Mouse (Mus musculus): ENCODE measurements around the gene Tmem150b.

DNA sequence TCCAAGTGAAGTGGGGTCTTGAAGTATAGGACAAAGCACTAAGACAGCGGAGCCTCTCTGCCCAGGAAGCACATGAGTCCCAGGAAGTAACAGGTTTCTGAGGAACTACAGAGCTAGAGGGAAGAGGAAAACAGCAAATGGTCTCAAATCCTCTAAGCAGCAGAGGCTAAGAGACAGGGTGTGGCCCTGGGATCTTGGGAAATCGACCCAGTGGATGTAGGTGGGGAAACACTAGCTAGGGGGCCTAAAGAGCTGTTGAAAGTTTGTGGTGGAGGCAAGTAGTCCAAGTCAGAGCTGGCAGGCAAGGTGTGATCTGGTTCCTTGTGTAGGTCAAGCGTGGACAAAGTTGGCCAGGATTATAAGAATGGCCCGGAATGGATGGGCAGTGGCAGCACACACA is 23.3 kb upstream of the Tmem150b start:
- TF ChIP-seq CTCF (IDR thresholded peaks at IDR 0.05; ENCODE audit: low read depth, low read length) = no peak
- no peak for TF ChIP-seq POLR2A (IDR thresholded peaks at IDR 0.05; ENCODE audit: borderline replicate concordance, low read depth, low read length)

Measured in bone marrow macrophage, adult 2 months (primary cell).